Mouse (Mus musculus): ENCODE data around the gene Gm17304.

Gm17304 gene

GRCm38 (mm10) chr5:106628369-106629149 lies 19.7 kb downstream of the Gm17304 start:
- DNase-seq = no peak

- no peak for DNase-seq
These were observed 27.6 kb downstream of the Gm17304 start for GRCm38 (mm10) chr5:106636423-106636946.

- DNase-seq = no peak
These were observed 30.7 kb downstream of the Gm17304 start for GRCm38 (mm10) chr5:106639627-106640026.

GRCm38 (mm10) chr5:106640235-106640809 lies 31.4 kb downstream of the Gm17304 start:
- no peak for DNase-seq

- no peak for DNase-seq
These were observed 33.0 kb downstream of the Gm17304 start for GRCm38 (mm10) chr5:106641876-106642275.

- no peak for DNase-seq
These were observed 34.5 kb downstream of the Gm17304 start for GRCm38 (mm10) chr5:106643434-106643833.

- no peak for DNase-seq
These were observed 40.5 kb downstream of the Gm17304 start for GRCm38 (mm10) chr5:106649441-106649840.

GRCm38 (mm10) chr5:106649995-106650394 lies 41.1 kb downstream of the Gm17304 start:
- DNase-seq = no peak

GRCm38 (mm10) chr5:106652220-106652753 lies 43.4 kb downstream of the Gm17304 start:
- no peak for DNase-seq

GRCm38 (mm10) chr5:106652790-106653328 lies 44.0 kb downstream of the Gm17304 start:
- DNase-seq = no peak

Measured in lung, postnatal 14 days (tissue).